Mouse (Mus musculus) intestine, embryonic 14.5 days (tissue): ENCODE measurements at regions not wholly inside any gene's neighbourhood (a gene's known extent, or its start where the extent isn't known, plus 50 kb on each side); places are given as distances from the start of the nearest gene placed in this dataset.

Experiments used
- ATAC-seq: fragments of 200-750 bp; cut with Nextera tagmentation; replicated peaks from 2 replicates; pipeline ENCODE4 v1.8.0; 2017; ENCODE audit warnings: low read depth, moderate number of reproducible peaks, moderate TSS enrichment, moderate library complexity; ENCODE audit not compliant: low FRiP score, low TSS enrichment
- DNase-seq: peaks from one replicate; pipeline ENCODE4 v3.0.0-alpha.2; 2018; ENCODE audit warnings: low spot score
- H3K27ac ChIP-seq: fragments of 300-500 bp; sonication (generic); 2 replicates; pipeline ENCODE4 v1.5.1; 2014; ENCODE audit warnings: low read depth, mild to moderate bottlenecking, control low read depth
- H3K27me3 ChIP-seq: fragments of 300-500 bp; sonication (generic); replicated peaks from 2 replicates; pipeline ENCODE4 v1.6.1; 2014; ENCODE audit warnings: low read length, control low read depth; ENCODE audit not compliant: control insufficient read depth, insufficient read depth
- H3K36me3 ChIP-seq: fragments of 300-500 bp; sonication (generic); 2 replicates; pipeline ENCODE4 v1.6.1; 2014; ENCODE audit warnings: low read length, control low read depth; ENCODE audit not compliant: control insufficient read depth, insufficient read depth
- H3K4me1 ChIP-seq: fragments of 300-500 bp; sonication (generic); replicated peaks from 2 replicates; pipeline ENCODE4 v1.6.1; 2014; ENCODE audit warnings: low read length, control low read depth, mixed read lengths; ENCODE audit not compliant: control insufficient read depth, insufficient read depth
- H3K4me2 ChIP-seq: fragments of 300-500 bp; sonication (generic); 2 replicates; pipeline ENCODE4 v1.6.1; 2014; ENCODE audit warnings: low read length
- H3K4me3 ChIP-seq: fragments of 300-500 bp; sonication (generic); 2 replicates; pipeline ENCODE4 v1.5.1; 2014; ENCODE audit warnings: low read depth, low read length, control low read depth, mixed read lengths
- H3K9ac ChIP-seq: fragments of 300-500 bp; sonication (generic); 2 replicates; pipeline ENCODE4 v1.6.1; 2014; ENCODE audit warnings: mild to moderate bottlenecking, low read length
- H3K9me3 ChIP-seq: fragments of 300-500 bp; sonication (generic); 2 replicates; pipeline ENCODE4 v1.6.1; 2016; ENCODE audit warnings: low read length, control low read depth; ENCODE audit not compliant: control insufficient read depth
- WGBS: fragments of 180-500 bp; shearing (Covaris S2); extraction: QIAGEN DNeasy Blood & Tissue Kit; methylation state at CpG from one replicate; pipeline ENCODE4 v1.1.7; 2014; 5-methylcytosine and 5-hydroxymethylcytosine counted together

DNA sequence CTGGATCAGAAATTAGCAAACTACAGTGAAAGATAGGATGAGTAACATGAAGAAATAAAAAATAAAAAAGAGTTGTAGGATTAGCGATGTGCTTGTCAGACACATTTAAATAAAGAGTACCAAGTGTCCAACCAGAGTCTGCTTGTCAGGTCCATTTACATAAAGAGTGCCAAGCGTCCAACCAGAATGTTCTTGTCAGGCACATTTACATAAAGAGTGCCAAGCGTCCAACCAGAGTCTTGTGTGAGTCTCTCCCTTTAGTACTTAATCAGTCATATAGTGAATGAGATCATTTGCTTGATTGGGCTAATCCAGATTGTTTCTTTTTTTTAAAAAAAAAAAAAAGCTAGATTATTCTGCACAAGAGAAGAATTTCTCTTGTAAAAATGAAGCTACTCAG lies 1163.8 kb upstream of the Tenm3 start:
- no peaks in the 10 kb centered on the region for H3K27me3 ChIP-seq
- H3K27ac ChIP-seq = no peak overlapping the region
- no peak overlapping the region for H3K9ac ChIP-seq
- H3K9me3 ChIP-seq = no peaks in the 10 kb centered on the region; the same call in 1 of the 2 replicates
- H3K4me1 ChIP-seq = no peaks in the 10 kb centered on the region
- ATAC-seq (no peak), DNase-seq (no peak)
- no peak overlapping the region for H3K4me3 ChIP-seq
- 77% methylated on average over 3 of the region's 3 CpGs for whole genome bisulfite sequencing
- H3K36me3 ChIP-seq = no peaks in the 10 kb centered on the region
- no peak overlapping the region for H3K4me2 ChIP-seq

DNA sequence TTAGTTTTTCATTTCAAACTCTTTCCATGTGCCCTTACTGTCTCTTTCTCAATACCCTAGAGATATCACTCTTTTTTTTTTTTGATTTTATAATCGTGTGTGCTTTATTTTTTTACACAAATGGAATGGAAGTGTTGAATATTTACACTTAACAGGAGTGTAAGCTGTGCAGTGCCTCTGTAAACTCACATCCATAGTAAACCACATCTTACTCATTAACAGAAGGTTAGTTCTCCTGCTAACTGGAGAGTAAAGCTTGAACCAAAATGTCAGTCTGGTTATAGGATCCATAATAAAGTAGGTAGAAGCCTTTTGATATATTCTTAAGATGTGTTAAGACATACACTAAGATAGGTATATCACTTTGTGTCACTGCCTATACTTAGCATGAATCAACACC lies 1160.5 kb upstream of the Tenm3 start:
- no peak overlapping the region for H3K4me2 ChIP-seq
- no peak for ATAC-seq
- H3K4me3 ChIP-seq = no peak overlapping the region
- H3K9ac ChIP-seq = no peak overlapping the region
- H3K9me3 ChIP-seq = no peaks in the 10 kb centered on the region
- DNase-seq = no peak
- H3K4me1 ChIP-seq = no peaks in the 10 kb centered on the region
- no peaks in the 10 kb centered on the region for H3K27me3 ChIP-seq
- no peaks in the 10 kb centered on the region for H3K36me3 ChIP-seq
- WGBS = 53% methylated on average over 1 of the region's 1 CpGs
- no peak overlapping the region for H3K27ac ChIP-seq

- H3K4me1 ChIP-seq = no peaks in the 10 kb centered on the region
- H3K4me2 ChIP-seq = no peak overlapping the region
- H3K27me3 ChIP-seq = no peaks in the 10 kb centered on the region
- H3K9ac ChIP-seq = no peak overlapping the region
- no peak for DNase-seq
- no peak overlapping the region for H3K4me3 ChIP-seq
- ATAC-seq = no peak
- H3K9me3 ChIP-seq = no peaks in the 10 kb centered on the region
- H3K36me3 ChIP-seq = no peaks in the 10 kb centered on the region
- WGBS = 84% methylated on average over 2 of the region's 2 CpGs
- H3K27ac ChIP-seq = no peak overlapping the region
Observed at GRCm38 (mm10) chr8:50003641-50004040, 1159.9 kb upstream of the Tenm3 start.

DNA sequence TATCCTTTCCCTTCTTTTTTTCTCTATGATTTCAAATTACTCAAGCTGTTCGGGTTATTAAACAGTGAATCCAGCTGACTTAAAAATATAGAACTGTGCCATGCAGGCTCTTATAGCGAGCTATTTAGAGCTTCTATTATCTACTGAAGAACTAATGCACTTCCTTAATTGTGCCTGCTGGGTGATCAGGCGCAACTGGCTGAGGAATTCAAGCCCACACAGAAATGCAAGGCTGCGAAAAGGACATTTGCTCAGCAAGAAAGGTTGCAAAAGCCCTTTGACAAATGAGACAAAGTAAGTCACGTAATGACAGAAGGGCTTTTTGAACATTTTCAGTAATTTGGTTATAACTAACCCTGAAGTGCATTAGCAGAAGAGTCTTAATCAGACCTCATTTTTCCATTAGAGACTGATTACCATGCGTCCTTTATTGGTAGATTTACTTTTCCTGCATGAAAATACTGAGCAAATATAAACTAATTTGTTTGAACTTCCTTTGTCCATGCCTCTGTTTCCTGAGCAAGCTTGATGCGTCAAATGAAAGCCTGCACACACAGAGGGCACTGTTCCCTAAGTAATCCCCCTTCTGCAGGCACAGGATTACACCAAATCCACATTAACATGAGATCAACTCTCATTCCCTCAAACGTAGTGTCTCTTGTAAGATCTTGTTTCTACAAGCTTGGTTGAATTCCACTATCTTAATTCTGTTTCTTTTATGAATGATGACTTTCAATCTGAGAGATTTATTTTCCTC lies 1154.7 kb upstream of the Tenm3 start:
- Histone ChIP-seq H3K9me3 (no peaks in the 10 kb centered on the region), H3K9ac (no peak overlapping the region), H3K4me3 (no peak overlapping the region), H3K36me3 (no peaks in the 10 kb centered on the region), H3K27ac (no peak overlapping the region), H3K27me3 (no peaks in the 10 kb centered on the region), H3K4me2 (no peak overlapping the region), H3K4me1 (no peaks in the 10 kb centered on the region)
- ATAC-seq = no peak
- DNase-seq = no peak
- whole genome bisulfite sequencing = 51% methylated on average over 8 of the region's 8 CpGs
